Mouse (Mus musculus) forebrain, postnatal 0 days (tissue): ENCODE measurements around the gene Trpm5. TPM values are rescaled to one million over a fixed set of nuclear protein-coding genes. Genes with fewer than 3 reads are reported as not detected.

ENCODE experiments used
- ATAC-seq: fragments of 200-750 bp; cut with Nextera tagmentation; 2 replicates; pipeline ENCODE4 v1.8.0; 2017; ENCODE audit warnings: mild to moderate bottlenecking, moderate library complexity
- DNase-seq: peaks from one replicate; pipeline ENCODE4 v3.0.0-alpha.2; 2015
- H3K27ac ChIP-seq: fragments of 300-500 bp; sonication (generic); 2 replicates; pipeline ENCODE4 v1.5.1; 2014; ENCODE audit warnings: low read depth, mild to moderate bottlenecking, antibody characterized with exemption, low read length, moderate library complexity, mixed read lengths
- H3K27me3 ChIP-seq: fragments of 300-500 bp; sonication (generic); 2 replicates; pipeline ENCODE4 v1.6.1; 2014; ENCODE audit warnings: mild to moderate bottlenecking, low read length, mixed read lengths; ENCODE audit not compliant: insufficient read depth
- H3K36me3 ChIP-seq: fragments of 300-500 bp; sonication (generic); 2 replicates; pipeline ENCODE4 v1.6.1; 2014; ENCODE audit warnings: mild to moderate bottlenecking, moderate library complexity; ENCODE audit not compliant: insufficient read depth
- H3K4me1 ChIP-seq: fragments of 300-500 bp; sonication (generic); 2 replicates; pipeline ENCODE4 v1.6.1; 2014; ENCODE audit warnings: antibody characterized with exemption; ENCODE audit not compliant: insufficient read depth
- H3K4me2 ChIP-seq: fragments of 300-500 bp; sonication (generic); 2 replicates; pipeline ENCODE4 v1.6.1; 2014; ENCODE audit warnings: low read depth, mild to moderate bottlenecking, moderate library complexity
- H3K4me3 ChIP-seq: fragments of 300-500 bp; sonication (generic); 2 replicates; pipeline ENCODE4 v1.5.1; 2014; ENCODE audit warnings: low read depth, low read length, mixed read lengths
- H3K9ac ChIP-seq: fragments of 300-500 bp; sonication (generic); 2 replicates; pipeline ENCODE4 v1.6.1; 2014; ENCODE audit warnings: mild to moderate bottlenecking
- H3K9me3 ChIP-seq: fragments of 300-500 bp; sonication (generic); 2 replicates; pipeline ENCODE4 v1.6.1; 2016; ENCODE audit warnings: low read length
- CTCF ChIP-seq: sonication (generic); IDR thresholded peaks from 2 replicates; pipeline ENCODE4 v1.5.1; 2016; ENCODE audit warnings: antibody characterized with exemption, control low read depth, low read depth
- WGBS: fragments of 180-500 bp; shearing (Covaris S2); extraction: QIAGEN DNeasy Blood & Tissue Kit; methylation state at CpG from one replicate; pipeline ENCODE4 v1.1.7; 2014; 5-methylcytosine and 5-hydroxymethylcytosine counted together
- polyA plus RNA-seq: library from polyadenylated mRNA; unstranded; fragments of >200 nt; fragmentation: Nextera tagmentation; extraction: Ambion mirVana; gene quantifications from 2 replicates; pipeline ENCODE4 v1.2.1, GENCODE M21; 2015
- total RNA-seq: library from RNA; depleted of rRNA; stranded (reverse); fragments of >200 nt; gene quantifications from 2 replicates; pipeline ENCODE4 v1.2.3, GENCODE M21; 2014

The Trpm5 gene
- total and polyA plus RNA-seq, 2 experiments from 2014 or later: 1.1 to 1.3 TPM

DNA sequence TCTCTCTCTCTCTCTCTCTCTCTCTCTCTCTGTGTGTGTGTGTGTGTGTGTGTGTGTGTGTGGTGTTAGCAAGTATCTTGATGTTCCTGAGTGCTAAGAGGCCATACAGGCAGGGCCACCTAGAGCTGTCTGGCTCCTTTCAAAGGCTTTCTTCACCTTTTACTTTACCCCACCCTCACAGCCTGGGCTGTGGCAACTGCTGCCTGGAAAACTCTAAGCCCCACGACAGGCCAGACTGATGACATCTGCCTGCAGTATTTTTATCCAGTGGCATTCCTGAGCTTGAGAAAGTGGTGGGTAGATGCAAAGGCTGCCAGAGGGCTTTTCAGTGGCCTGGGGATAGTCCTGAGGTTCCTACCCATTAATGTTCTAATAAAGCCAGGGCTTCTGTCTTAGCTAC lies 18.0 kb upstream of the Trpm5 start:
- WGBS: 45% methylated on average over 1 of the region's 1 CpGs
- Histone ChIP-seq H3K27me3 (peaks cover 18% of the 10 kb centered on the region), H3K4me3 (no peak overlapping the region), H3K9ac (no peak overlapping the region), H3K9me3 (no peaks in the 10 kb centered on the region), H3K36me3 (no peaks in the 10 kb centered on the region), H3K4me2 (no peak overlapping the region), H3K27ac (no peak overlapping the region), H3K4me1 (no peaks in the 10 kb centered on the region)
- no peak for DNase-seq
- TF ChIP-seq CTCF: no peak
- no peak for ATAC-seq

DNA sequence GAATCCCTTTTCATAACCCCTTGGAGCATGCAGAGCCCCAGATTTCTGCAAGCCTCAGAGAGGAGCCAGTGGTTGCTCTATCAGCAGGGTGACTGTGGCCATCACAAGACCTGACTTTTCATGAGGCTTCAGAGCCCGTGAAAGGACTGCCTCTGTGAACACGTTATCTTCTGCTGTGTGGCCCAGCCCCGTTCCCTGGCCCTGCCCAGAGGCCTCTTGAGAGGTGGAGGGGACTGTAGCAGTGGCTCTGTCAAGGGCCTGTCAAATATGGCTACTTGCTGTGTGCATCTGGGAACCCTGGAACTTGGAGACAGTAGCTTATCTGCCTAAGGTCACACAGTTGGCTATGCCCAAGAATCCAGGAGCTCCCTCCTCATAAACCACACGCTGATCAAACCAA lies 17.3 kb upstream of the Trpm5 start:
- H3K4me1 ChIP-seq: no peaks in the 10 kb centered on the region
- no peaks in the 10 kb centered on the region for H3K36me3 ChIP-seq
- WGBS: 60% methylated on average over 4 of the region's 4 CpGs
- H3K27me3 ChIP-seq: peaks cover 24% of the 10 kb centered on the region
- H3K9me3 ChIP-seq: no peaks in the 10 kb centered on the region
- no peak overlapping the region for H3K4me2 ChIP-seq
- no peak overlapping the region for H3K4me3 ChIP-seq
- DNase-seq (no peak), ATAC-seq (no peak)
- TF ChIP-seq CTCF: no peak
- H3K27ac ChIP-seq: no peak overlapping the region
- no peak overlapping the region for H3K9ac ChIP-seq

GRCm38 (mm10) chr7:143110803-143111202 lies 16.4 kb upstream of the Trpm5 start:
- no peak overlapping the region for H3K9ac ChIP-seq
- H3K9me3 ChIP-seq: no peaks in the 10 kb centered on the region
- H3K4me3 ChIP-seq: no peak overlapping the region
- no peaks in the 10 kb centered on the region for H3K4me1 ChIP-seq
- H3K27ac ChIP-seq: no peak overlapping the region
- H3K4me2 ChIP-seq: no peak overlapping the region
- H3K36me3 ChIP-seq: no peaks in the 10 kb centered on the region
- ATAC-seq (no peak), DNase-seq (no peak)
- TF ChIP-seq CTCF: no peak
- 71% methylated on average over 1 of the region's 1 CpGs for WGBS
- H3K27me3 ChIP-seq: peaks cover 33% of the 10 kb centered on the region

GRCm38 (mm10) chr7:143109696-143110095 lies 15.3 kb upstream of the Trpm5 start:
- H3K27me3 ChIP-seq: peaks cover 35% of the 10 kb centered on the region
- H3K4me3 ChIP-seq: no peak overlapping the region
- no peak for TF ChIP-seq CTCF
- DNase-seq: no peak
- no peak overlapping the region for H3K9ac ChIP-seq
- 82% methylated on average over 3 of the region's 3 CpGs for WGBS
- no peaks in the 10 kb centered on the region for H3K36me3 ChIP-seq
- H3K9me3 ChIP-seq: no peaks in the 10 kb centered on the region
- no peaks in the 10 kb centered on the region for H3K4me1 ChIP-seq
- ATAC-seq: no peak
- no peak overlapping the region for H3K4me2 ChIP-seq
- no peak overlapping the region for H3K27ac ChIP-seq

DNA sequence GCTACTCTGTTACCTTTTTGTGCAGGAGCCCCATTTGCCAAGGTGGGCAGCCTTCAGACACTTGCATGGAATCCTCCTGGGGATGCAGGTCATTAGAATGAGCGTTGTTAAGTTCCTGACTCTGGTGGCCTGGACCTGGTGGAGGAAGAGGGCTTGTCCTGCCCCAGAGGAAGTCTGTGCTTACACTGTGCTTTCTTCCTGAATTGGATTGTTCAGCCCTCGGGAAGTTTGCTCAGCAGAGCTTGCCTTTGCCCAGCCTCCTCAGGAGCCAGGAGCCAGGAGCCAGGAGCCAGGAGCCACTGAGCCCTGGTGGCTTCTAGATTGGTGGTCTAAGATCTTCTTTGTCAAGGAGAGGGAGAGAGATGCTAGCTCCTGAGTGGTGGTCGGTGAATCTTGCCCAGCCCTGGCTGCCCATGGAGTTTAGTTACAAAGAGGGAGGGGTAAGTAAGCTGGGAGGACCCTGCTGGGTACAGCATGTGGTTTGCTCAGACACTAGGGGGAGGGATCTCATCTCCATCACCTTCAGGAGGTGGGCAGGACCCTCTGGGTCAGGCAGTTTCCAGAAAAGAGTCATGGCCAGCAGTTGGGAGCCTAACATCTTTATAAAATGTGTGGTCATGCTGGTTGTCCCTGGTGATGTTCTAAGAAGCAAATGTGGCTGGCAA lies 14.7 kb upstream of the Trpm5 start:
- DNase-seq: no peak
- no peak overlapping the region for H3K4me2 ChIP-seq
- no peaks in the 10 kb centered on the region for H3K4me1 ChIP-seq
- ATAC-seq: no peak
- no peaks in the 10 kb centered on the region for H3K36me3 ChIP-seq
- TF ChIP-seq CTCF: no peak
- no peak overlapping the region for H3K27ac ChIP-seq
- H3K9ac ChIP-seq: no peak overlapping the region
- 35% methylated on average over 3 of the region's 3 CpGs for WGBS
- peaks cover 35% of the 10 kb centered on the region for H3K27me3 ChIP-seq
- H3K4me3 ChIP-seq: no peak overlapping the region
- H3K9me3 ChIP-seq: no peaks in the 10 kb centered on the region

- DNase-seq: no peak
- no peak for ATAC-seq
Measured at GRCm38 (mm10) chr7:143108200-143108599, 13.8 kb upstream of the Trpm5 start.

GRCm38 (mm10) chr7:143106672-143107465 lies 12.4 kb upstream of the Trpm5 start:
- H3K4me2 ChIP-seq: peak overlapping the region; percentile 56
- H3K36me3 ChIP-seq: no peaks in the 10 kb centered on the region
- no peak for TF ChIP-seq CTCF
- no peaks in the 10 kb centered on the region for H3K4me1 ChIP-seq
- WGBS: 7% methylated on average over 54 of the region's 57 CpGs
- ATAC-seq (no peak), DNase-seq (no peak)
- no peaks in the 10 kb centered on the region for H3K9me3 ChIP-seq
- H3K9ac ChIP-seq: 0 out of 2 replicates have a peak overlapping the region, but pooled peaks have one; percentile 22
- H3K27ac ChIP-seq: no peak overlapping the region
- peak overlapping the region; percentile 31 for H3K4me3 ChIP-seq
- peaks cover 35% of the 10 kb centered on the region for H3K27me3 ChIP-seq

More at GRCm38 (mm10) chr7:143108200-143108599, 13.8 kb upstream of the Trpm5 start:
- Histone ChIP-seq H3K9me3 (no peaks in the 10 kb centered on the region), H3K4me2 (no peak overlapping the region), H3K27ac (no peak overlapping the region), H3K4me3 (no peak overlapping the region), H3K9ac (no peak overlapping the region), H3K36me3 (no peaks in the 10 kb centered on the region), H3K4me1 (no peaks in the 10 kb centered on the region), H3K27me3 (peaks cover 35% of the 10 kb centered on the region)
- TF ChIP-seq CTCF: peak; percentile 6; the same call in 1 of the 2 replicates
- WGBS: 36% methylated on average over 5 of the region's 5 CpGs
